Mouse (Mus musculus) lung, embryonic 15.5 days (tissue): ENCODE measurements around the gene Fkbp15. TPM values are rescaled to one million over a fixed set of nuclear protein-coding genes. Genes with fewer than 3 reads are reported as not detected.

Source experiments
- ATAC-seq: fragments of 200-750 bp; cut with Nextera tagmentation; 2 replicates; pipeline ENCODE4 v1.8.0; 2017; ENCODE audit warnings: moderate number of reproducible peaks, borderline replicate concordance; ENCODE audit not compliant: low FRiP score, low TSS enrichment; ENCODE audit errors: extremely low read depth
- H3K27ac ChIP-seq: fragments of 300-500 bp; sonication (generic); 2 replicates; pipeline ENCODE4 v1.5.1; 2015; ENCODE audit warnings: moderate library complexity, mild to moderate bottlenecking, inconsistent platforms
- H3K27me3 ChIP-seq: fragments of 300-500 bp; sonication (generic); 2 replicates; pipeline ENCODE4 v1.6.1; 2015; ENCODE audit warnings: inconsistent platforms
- H3K36me3 ChIP-seq: fragments of 300-500 bp; sonication (generic); 2 replicates; pipeline ENCODE4 v1.6.1; 2015; ENCODE audit warnings: inconsistent platforms
- H3K4me1 ChIP-seq: fragments of 300-500 bp; sonication (generic); 2 replicates; pipeline ENCODE4 v1.6.1; 2015; ENCODE audit warnings: inconsistent platforms
- H3K4me2 ChIP-seq: fragments of 300-500 bp; sonication (generic); 2 replicates; pipeline ENCODE4 v1.6.1; 2015; ENCODE audit warnings: inconsistent platforms, mild to moderate bottlenecking, moderate library complexity
- H3K4me3 ChIP-seq: fragments of 300-500 bp; sonication (generic); 2 replicates; pipeline ENCODE4 v1.5.1; 2015; ENCODE audit warnings: mild to moderate bottlenecking, inconsistent platforms
- H3K9ac ChIP-seq: fragments of 300-500 bp; sonication (generic); 2 replicates; pipeline ENCODE4 v1.6.1; 2015; ENCODE audit warnings: inconsistent platforms
- H3K9me3 ChIP-seq: fragments of 300-500 bp; sonication (generic); 2 replicates; pipeline ENCODE4 v1.6.1; 2016; ENCODE audit warnings: inconsistent platforms
- WGBS: fragments of 180-500 bp; shearing (Covaris S2); methylation state at CpG from one replicate; pipeline ENCODE4 v1.1.7; 2015; 5-methylcytosine and 5-hydroxymethylcytosine counted together
- polyA plus RNA-seq: library from polyadenylated mRNA; unstranded; fragments of >200 nt; fragmentation: Nextera tagmentation; extraction: Ambion mirVana; gene quantifications from 2 replicates; pipeline ENCODE4 v1.2.1, GENCODE M21; 2015

Gene Fkbp15
- 24.9 and 25.2 TPM in 2 replicates for polyA plus RNA-seq

GRCm38 (mm10) chr4:62360088-62360804 is at the start of gene Fkbp15, which contains the start of gene Slc31a1:
Gene Fkbp15 (minus strand): TSS chr4:62360548.
Gene Slc31a1 (plus strand): TSS chr4:62360727.
- peak within 1 kb of the TSS; percentile 73 for H3K27ac ChIP-seq
- WGBS: 0% methylated on average over 51 of the region's 51 CpGs
- peak within 1 kb of the TSS; percentile 76 for H3K9ac ChIP-seq
- H3K27me3 ChIP-seq: no peaks in the 10 kb centered on the region
- peak within 1 kb of the TSS; percentile 80 for H3K4me2 ChIP-seq
- H3K4me3 ChIP-seq: peak within 1 kb of the TSS; percentile 79
- no peaks in the 10 kb centered on the region for H3K9me3 ChIP-seq
- peak; percentile 100 for ATAC-seq
- H3K36me3 ChIP-seq: no peaks in the 10 kb centered on the region
- H3K4me1 ChIP-seq: peaks cover 19% of the 10 kb centered on the region

DNA sequence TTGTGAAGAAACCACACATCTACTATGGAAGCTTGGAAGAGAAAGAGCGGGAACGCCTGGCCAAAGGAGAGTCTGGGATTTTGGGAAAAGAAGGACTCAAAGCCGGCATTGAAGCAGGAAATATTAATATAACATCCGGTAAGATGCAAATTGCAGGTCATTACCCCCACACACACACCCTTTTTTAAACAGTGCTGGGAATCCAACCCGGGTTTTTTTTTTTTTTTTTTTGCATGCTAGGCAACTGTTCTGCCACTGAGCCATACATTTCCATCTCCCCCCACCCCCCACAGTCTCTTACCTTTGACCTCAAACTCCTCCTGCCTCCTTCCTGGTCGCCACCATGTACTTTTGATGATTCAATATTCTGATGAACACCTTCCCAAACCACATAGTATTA is 49.3 kb upstream of the Fkbp15 start:
- Histone ChIP-seq H3K9ac (peak overlapping the region; percentile 80), H3K27ac (peak overlapping the region; percentile 83; the same call in 1 of the 2 replicates), H3K4me2 (peak overlapping the region; percentile 58), H3K27me3 (no peaks in the 10 kb centered on the region), H3K9me3 (no peaks in the 10 kb centered on the region), H3K4me1 (peaks cover 18% of the 10 kb centered on the region), H3K4me3 (peak overlapping the region; percentile 73), H3K36me3 (peaks cover 34% of the 10 kb centered on the region)
- 13% methylated on average over 6 of the region's 6 CpGs for WGBS
- ATAC-seq: no peak

DNA sequence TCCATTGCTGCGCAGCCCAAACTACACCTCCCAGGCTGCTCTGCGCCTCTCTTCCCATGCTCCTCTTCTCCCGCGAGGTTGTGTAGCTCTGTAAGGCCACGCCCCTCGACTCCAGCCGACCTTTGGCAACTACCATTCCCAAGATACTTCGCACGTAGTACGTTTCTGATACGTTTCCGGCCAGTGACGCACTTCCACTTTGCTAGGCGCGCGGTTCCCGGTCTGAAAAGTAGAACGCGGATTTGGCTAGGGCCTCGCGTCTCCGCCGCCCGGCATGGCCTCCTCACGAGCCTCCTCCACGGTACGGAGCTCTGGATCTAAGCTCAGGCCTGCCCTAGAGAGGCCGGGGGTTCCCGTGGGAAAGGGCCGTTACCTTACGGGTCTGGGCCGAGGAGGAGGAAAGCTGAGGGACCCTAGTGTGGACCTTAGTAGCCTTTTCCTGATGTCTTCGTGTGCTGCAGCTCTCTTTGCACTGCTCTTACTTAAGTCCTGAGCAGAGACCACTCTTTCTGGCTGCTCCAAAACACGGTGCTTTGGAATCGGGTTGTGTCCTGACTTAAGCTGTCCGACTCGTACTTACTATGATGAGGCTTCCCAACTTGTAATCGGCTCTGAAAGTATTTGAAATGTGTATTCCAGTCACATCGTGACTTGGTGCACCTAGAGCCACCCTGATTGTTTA is 48.4 kb upstream of the Fkbp15 start, which contains the start of the genes Cdc26 and Prpf4:
Cdc26 (minus strand) TSS at position 42 of the 682 bp plus-strand sequence.
Prpf4 (plus strand) TSS at position 197 of the 682 bp plus-strand sequence.
- WGBS: under 1% methylated on average over 39 of the region's 39 CpGs
- peak within 1 kb of the TSS; percentile 80 for H3K9ac ChIP-seq
- peak within 1 kb of the TSS; percentile 83 for H3K27ac ChIP-seq
- H3K4me3 ChIP-seq: peak within 1 kb of the TSS; percentile 73
- H3K36me3 ChIP-seq: peaks cover 25% of the 10 kb centered on the region
- peak within 1 kb of the TSS; percentile 58 for H3K4me2 ChIP-seq
- peaks cover 18% of the 10 kb centered on the region for H3K4me1 ChIP-seq
- H3K27me3 ChIP-seq: no peaks in the 10 kb centered on the region
- peak; percentile 100 for ATAC-seq
- H3K9me3 ChIP-seq: no peaks in the 10 kb centered on the region

DNA sequence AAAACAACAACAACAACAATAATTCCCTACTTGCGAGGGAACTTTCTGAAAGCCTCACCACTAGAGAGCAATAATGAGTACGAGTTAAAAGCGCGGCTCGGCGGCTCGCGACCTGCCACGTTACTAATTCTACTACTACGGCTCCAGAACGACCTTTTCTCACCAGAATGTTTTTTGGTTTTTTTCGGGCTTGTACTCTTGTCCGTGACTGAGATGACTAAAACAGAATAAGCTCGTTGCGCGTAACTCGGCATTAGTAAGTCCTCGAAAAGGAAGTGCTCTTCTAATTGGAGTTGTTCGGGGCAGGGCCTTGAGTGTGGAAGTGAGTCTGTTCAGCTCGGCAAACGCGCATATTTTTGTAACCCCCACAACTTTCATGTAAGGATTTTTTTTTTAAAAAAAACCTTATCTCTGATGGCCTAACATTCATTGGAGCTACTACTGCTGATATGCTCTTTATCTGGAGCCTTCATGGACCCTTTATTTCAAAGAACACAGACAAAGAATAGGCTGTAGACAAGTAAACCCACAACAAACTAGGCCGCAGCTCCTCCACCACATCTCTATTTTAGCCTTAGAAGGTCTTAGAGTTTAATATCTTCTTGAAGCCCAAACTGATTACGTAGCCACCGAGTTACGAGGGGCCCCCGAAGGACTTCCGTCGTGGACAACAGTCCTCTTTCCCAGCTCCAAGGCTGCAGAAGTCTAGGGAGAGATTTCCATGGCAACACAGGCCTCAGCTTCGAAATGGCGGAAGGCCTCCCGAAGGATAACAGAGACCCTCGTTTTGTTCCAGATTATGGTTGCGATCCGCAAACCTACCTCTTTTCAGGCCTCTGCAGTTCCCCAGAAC is 47.6 kb upstream of the Fkbp15 start:
- Histone ChIP-seq H3K9me3 (no peaks in the 10 kb centered on the region), H3K9ac (peak overlapping the region; percentile 50), H3K4me3 (peak overlapping the region; percentile 73), H3K27ac (peak overlapping the region; percentile 83), H3K4me2 (peak overlapping the region; percentile 53), H3K27me3 (no peaks in the 10 kb centered on the region), H3K36me3 (peaks cover 21% of the 10 kb centered on the region), H3K4me1 (peaks cover 18% of the 10 kb centered on the region)
- under 1% methylated on average over 35 of the region's 35 CpGs for WGBS
- no peak; the same call in 1 of the 2 replicates for ATAC-seq

- Histone ChIP-seq H3K4me1 (peaks cover 18% of the 10 kb centered on the region), H3K4me2 (no peak overlapping the region), H3K9me3 (no peaks in the 10 kb centered on the region), H3K27me3 (no peaks in the 10 kb centered on the region), H3K27ac (no peak overlapping the region), H3K36me3 (peaks cover 21% of the 10 kb centered on the region), H3K9ac (no peak overlapping the region), H3K4me3 (no peak overlapping the region)
- ATAC-seq: no peak
- 77% methylated on average over 4 of the region's 4 CpGs for WGBS
These were observed 45.8 kb upstream of the Fkbp15 start for GRCm38 (mm10) chr4:62406133-62406532.

- H3K4me1 ChIP-seq: no peaks in the 10 kb centered on the region
- WGBS: 90% methylated on average over 3 of the region's 3 CpGs
- no peak overlapping the region for H3K4me3 ChIP-seq
- H3K36me3 ChIP-seq: peaks cover 80% of the 10 kb centered on the region
- no peak overlapping the region for H3K4me2 ChIP-seq
- no peaks in the 10 kb centered on the region for H3K9me3 ChIP-seq
- no peak overlapping the region for H3K9ac ChIP-seq
- no peak overlapping the region for H3K27ac ChIP-seq
- no peak for ATAC-seq
- H3K27me3 ChIP-seq: no peaks in the 10 kb centered on the region
These were observed 38.6 kb upstream of the Fkbp15 start for GRCm38 (mm10) chr4:62398956-62399355.

DNA sequence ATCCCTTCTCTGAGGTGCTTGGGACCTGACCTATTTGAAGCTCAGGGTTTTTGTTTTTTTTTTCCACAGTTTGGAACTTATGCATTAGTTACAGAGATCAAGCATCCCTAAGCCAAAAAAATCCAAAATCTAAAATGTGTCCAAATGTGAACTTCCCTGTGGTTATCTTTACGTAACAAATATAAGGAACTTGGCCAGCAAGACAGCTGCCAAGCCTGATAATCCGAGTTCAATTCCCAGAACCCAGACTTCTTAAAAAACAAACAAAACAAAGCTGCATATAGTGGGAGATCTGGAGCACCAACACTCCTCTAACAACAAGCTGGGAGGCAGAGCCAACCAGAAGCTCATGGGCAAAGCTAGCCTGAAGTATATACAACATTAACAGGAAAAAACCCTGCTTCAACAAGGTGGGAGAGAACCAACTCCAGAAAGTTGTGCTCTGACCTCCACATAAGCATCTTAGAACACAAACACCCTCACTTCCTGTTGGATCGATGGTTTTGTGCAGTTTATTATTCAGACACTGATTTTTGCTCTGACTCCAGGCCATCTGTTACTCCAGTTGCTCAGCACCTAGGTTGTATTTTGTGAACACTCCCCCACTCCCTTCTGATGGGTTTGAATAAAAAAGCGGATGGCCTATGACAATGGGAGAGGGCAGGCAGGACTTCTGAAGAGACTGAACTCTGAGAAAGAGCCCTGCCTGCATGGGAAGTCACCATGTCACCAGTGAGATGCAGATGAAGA is 37.4 kb upstream of the Fkbp15 start:
- H3K36me3 ChIP-seq: peaks cover 79% of the 10 kb centered on the region
- ATAC-seq: no peak

GRCm38 (mm10) chr4:62395806-62396205 is 35.5 kb upstream of the Fkbp15 start:
- H3K27ac ChIP-seq: no peak overlapping the region
- H3K9me3 ChIP-seq: no peaks in the 10 kb centered on the region
- H3K4me2 ChIP-seq: no peak overlapping the region
- no peak overlapping the region for H3K9ac ChIP-seq
- H3K4me1 ChIP-seq: no peaks in the 10 kb centered on the region
- H3K36me3 ChIP-seq: peaks cover 77% of the 10 kb centered on the region
- H3K4me3 ChIP-seq: no peak overlapping the region
- H3K27me3 ChIP-seq: no peaks in the 10 kb centered on the region
- ATAC-seq: no peak
- WGBS: 81% methylated on average over 1 of the region's 1 CpGs

More for the DNA sequence above, 37.4 kb upstream of the Fkbp15 start:
- Histone ChIP-seq H3K27me3 (no peaks in the 10 kb centered on the region), H3K4me1 (no peaks in the 10 kb centered on the region), H3K27ac (no peak overlapping the region), H3K4me3 (no peak overlapping the region), H3K9ac (no peak overlapping the region), H3K9me3 (no peaks in the 10 kb centered on the region), H3K4me2 (no peak overlapping the region)
- WGBS: 78% methylated on average over 4 of the region's 4 CpGs

DNA sequence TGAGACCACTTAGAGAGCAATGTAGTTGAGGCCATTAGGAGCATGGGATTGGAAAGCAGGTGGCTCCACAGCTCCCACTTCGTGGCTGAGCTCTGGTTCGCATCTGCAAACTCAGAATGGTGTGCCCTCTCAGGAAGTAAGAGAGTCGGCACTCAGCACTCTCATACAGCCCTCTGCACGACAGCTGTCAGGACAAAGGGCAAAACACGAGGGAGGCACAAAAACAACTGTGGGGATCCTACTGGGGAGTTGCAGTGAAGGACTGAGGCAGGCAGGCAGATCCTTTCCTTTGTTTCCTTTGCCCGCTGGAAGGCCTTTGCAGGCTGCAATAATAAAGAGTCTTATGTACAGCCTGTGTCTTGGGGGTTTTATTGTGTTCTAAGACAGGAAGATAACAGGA is 33.1 kb upstream of the Fkbp15 start:
- no peaks in the 10 kb centered on the region for H3K27me3 ChIP-seq
- H3K9ac ChIP-seq: no peak overlapping the region
- H3K4me2 ChIP-seq: no peak overlapping the region
- H3K9me3 ChIP-seq: no peaks in the 10 kb centered on the region
- H3K4me1 ChIP-seq: no peaks in the 10 kb centered on the region
- H3K4me3 ChIP-seq: no peak overlapping the region
- ATAC-seq: no peak
- no peak overlapping the region for H3K27ac ChIP-seq
- 70% methylated on average over 6 of the region's 6 CpGs for WGBS
- peaks cover 66% of the 10 kb centered on the region for H3K36me3 ChIP-seq

- H3K4me2 ChIP-seq: no peak overlapping the region
- H3K4me1 ChIP-seq: no peaks in the 10 kb centered on the region
- H3K4me3 ChIP-seq: no peak overlapping the region
- no peaks in the 10 kb centered on the region for H3K9me3 ChIP-seq
- 77% methylated on average over 7 of the region's 7 CpGs for WGBS
- H3K27ac ChIP-seq: no peak overlapping the region
- H3K27me3 ChIP-seq: no peaks in the 10 kb centered on the region
- no peak overlapping the region for H3K9ac ChIP-seq
- no peak for ATAC-seq
- H3K36me3 ChIP-seq: peaks cover 54% of the 10 kb centered on the region
These were observed 31.5 kb upstream of the Fkbp15 start for GRCm38 (mm10) chr4:62391892-62392291.
